10 mouse cellular contexts compared by ENCODE assay signal in genomic region chr1:172129108-172129507, GRCm38 (mm10). TPM values are rescaled to one million over a fixed set of nuclear protein-coding genes. Genes with fewer than 3 reads are reported as not detected.
DNase-seq lines count a peak whose midpoint lies in the region; ATAC-seq and TF ChIP-seq lines count a peak whose summit lies in the region.
"Had no signal": no experiment of that assay in that cellular context is flagged by ENCODE, and none has a peak within 500 bp of the region (broad histone marks: within the 10 kb centered on the region; RNA-seq: fewer than 3 reads in every experiment).

No protein-coding gene starts in this region.

- no peaks in the 10 kb centered on the region for H3K9me3 ChIP-seq in embryonic facial prominence, embryonic 11.5 days (replicated peaks; ENCODE audit: control insufficient read depth, low read length)
- no peaks in the 10 kb centered on the region for H3K9me3 ChIP-seq in embryonic facial prominence, embryonic 10.5 days
- H3K9me3 ChIP-seq in ES-Bruce4 (replicated peaks; ENCODE audit: control insufficient read depth, insufficient read depth, low read length, poor library complexity, severe bottlenecking), result no peaks in the 10 kb centered on the region
- H3K9me3 ChIP-seq: forebrain, embryonic 13.5 days; limb, embryonic 12.5 days had no signal

- peaks cover 12% of the 10 kb centered on the region for H3K36me3 ChIP-seq in embryonic facial prominence, embryonic 11.5 days (replicated peaks; ENCODE audit: control insufficient read depth, insufficient read depth, low read depth, low read length)
- H3K36me3 ChIP-seq in embryonic facial prominence, embryonic 10.5 days (replicated peaks), result peaks cover 59% of the 10 kb centered on the region
- peaks cover 47% of the 10 kb centered on the region for H3K36me3 ChIP-seq in ES-Bruce4 (ENCODE audit: control insufficient read depth, insufficient read depth, low read length, poor library complexity, severe bottlenecking)

- no peak overlapping the region for H3K9ac ChIP-seq in embryonic facial prominence, embryonic 11.5 days (replicated peaks; ENCODE audit: low read length)
- no peak overlapping the region for H3K9ac ChIP-seq in ES-Bruce4 (ENCODE audit: low read depth, poor library complexity, severe bottlenecking)
- H3K9ac ChIP-seq: forebrain, embryonic 13.5 days; limb, embryonic 12.5 days had no signal

- no peak for TF ChIP-seq POLR2A in ES-Bruce4 (IDR thresholded peaks at IDR 0.05; ENCODE audit: insufficient read depth, low read length)

- peak; percentile 57 for TF ChIP-seq CTCF in ES-Bruce4 (IDR thresholded peaks at IDR 0.05; ENCODE audit: low read depth, low read length)

- H3K27me3 ChIP-seq in embryonic facial prominence, embryonic 11.5 days (ENCODE audit: control insufficient read depth, insufficient read depth, low read length), result no peaks in the 10 kb centered on the region
- H3K27me3 ChIP-seq in embryonic facial prominence, embryonic 10.5 days (replicated peaks; ENCODE audit: low read depth, poor library complexity, severe bottlenecking), result no peaks in the 10 kb centered on the region
- H3K27me3 ChIP-seq in ES-Bruce4 (ENCODE audit: control insufficient read depth, insufficient read depth, low read length, poor library complexity, severe bottlenecking), result no peaks in the 10 kb centered on the region
- H3K27me3 ChIP-seq: forebrain, embryonic 13.5 days; limb, embryonic 12.5 days had no signal

- no peak for TF ChIP-seq EP300 in ES-Bruce4 (IDR thresholded peaks at IDR 0.05; ENCODE audit: insufficient read depth, low read depth, low read length)

- no peak for ATAC-seq in embryonic facial prominence, embryonic 11.5 days (replicated peaks; ENCODE audit: insufficient number of reproducible peaks, low FRiP score, low TSS enrichment, low read depth)
- ATAC-seq: forebrain, embryonic 13.5 days had no signal

- intact Hi-C loops in left cerebral cortex, postnatal 36 days (cut with DNase I), result loop anchor here (5.0 kb wide), 1 partner anchor 183 kb away; no protein-coding TSS in a partner anchor

- H3K27ac ChIP-seq in embryonic facial prominence, embryonic 11.5 days (replicated peaks; ENCODE audit: low read depth, low read length), result no peak overlapping the region
- no peak overlapping the region for H3K27ac ChIP-seq in embryonic facial prominence, embryonic 10.5 days (replicated peaks)
- H3K27ac ChIP-seq in ES-Bruce4 (ENCODE audit: insufficient read depth, low read length), result no peak overlapping the region
- H3K27ac ChIP-seq: forebrain, embryonic 13.5 days; limb, embryonic 12.5 days had no signal

- no peak overlapping the region for H3K4me3 ChIP-seq in embryonic facial prominence, embryonic 11.5 days (ENCODE audit: low read depth, low read length)
- no peak overlapping the region for H3K4me3 ChIP-seq in embryonic facial prominence, embryonic 10.5 days
- no peak overlapping the region for H3K4me3 ChIP-seq in ES-Bruce4 (ENCODE audit: low read depth, low read length)
- H3K4me3 ChIP-seq: forebrain, embryonic 13.5 days; limb, embryonic 12.5 days had no signal

- H3K4me1 ChIP-seq in embryonic facial prominence, embryonic 11.5 days (ENCODE audit: control insufficient read depth, insufficient read depth, low read length), result no peaks in the 10 kb centered on the region; the same call in 1 of the 2 replicates
- peaks cover 11% of the 10 kb centered on the region for H3K4me1 ChIP-seq in embryonic facial prominence, embryonic 10.5 days
- H3K4me1 ChIP-seq in ES-Bruce4 (ENCODE audit: control insufficient read depth, insufficient read depth, low read length), result peaks cover 2% of the 10 kb centered on the region

- peak; percentile 31 for DNase-seq in embryonic facial prominence, embryonic 11.5 days (ENCODE audit: low spot score)
- no peak for DNase-seq in embryonic facial prominence, embryonic 10.5 days (ENCODE audit: low spot score)
- peak; percentile 33 to 49 for DNase-seq in left cerebral cortex, adult 18-20 months (ENCODE audit: low spot score in 2 of 2)
- DNase-seq in left cerebral cortex, postnatal 36 days (ENCODE audit: low spot score in 2 of 2), result no peak
- DNase-seq in lung, postnatal 10 days, result peak; percentile 55
- no peak for DNase-seq in cerebellum, adult 8-10 months
- DNase-seq in yolk sac, embryonic 10.5 days (ENCODE audit: low spot score), result no peak

- H3K4me2 ChIP-seq in embryonic facial prominence, embryonic 11.5 days (ENCODE audit: low read depth, low read length), result no peak overlapping the region
- H3K4me2 ChIP-seq: forebrain, embryonic 13.5 days; limb, embryonic 12.5 days had no signal

- 68% methylated on average over 2 of the region's 2 CpGs for WGBS in embryonic facial prominence, embryonic 11.5 days
- 74% methylated on average over 2 of the region's 2 CpGs for WGBS in embryonic facial prominence, embryonic 10.5 days

RNA-seq across cellular contexts. Expression of gene Pex19, which starts 2.6 kb away (rescaled TPM):
- polyA plus RNA-seq in embryonic facial prominence, embryonic 11.5 days (2014; fragmentation: Nextera tagmentation; extraction: Ambion mirVana), result 153 and 155 TPM in 2 replicates
- 184 and 185 TPM in 2 replicates for polyA plus RNA-seq in embryonic facial prominence, embryonic 10.5 days (2016; fragmentation: Nextera tagmentation; extraction: Ambion mirVana)
- 10 to 100 TPM; 87.3 to 87.5 TPM for total RNA-seq in left cerebral cortex, adult 18-20 months (2021)
- total RNA-seq in left cerebral cortex, postnatal 36 days (2021), result 100 to 1,000 TPM in 1 of 2 experiments, 10 to 100 TPM in 1; 95.6 to 105 TPM
- 82.0 and 83.8 TPM in 2 replicates for polyA plus RNA-seq in ES-Bruce4 (2011; ENCODE audit: insufficient read depth, insufficient read length, low read depth, missing spikeins)

RNA-seq across cellular contexts. Expression of gene Dcaf8, which starts 18.8 kb away (rescaled TPM):
- polyA plus RNA-seq in embryonic facial prominence, embryonic 11.5 days (2014; fragmentation: Nextera tagmentation; extraction: Ambion mirVana), result 103 and 109 TPM in 2 replicates
- polyA plus RNA-seq in embryonic facial prominence, embryonic 10.5 days (2016; fragmentation: Nextera tagmentation; extraction: Ambion mirVana), result 130 and 141 TPM in 2 replicates
- total RNA-seq in left cerebral cortex, adult 18-20 months (2021), result 100 to 1,000 TPM; 117 TPM
- total RNA-seq in left cerebral cortex, postnatal 36 days (2021), result 100 to 1,000 TPM; 113 to 124 TPM
- polyA plus RNA-seq in ES-Bruce4 (2011; ENCODE audit: insufficient read depth, insufficient read length, low read depth, missing spikeins), result 98.6 and 103 TPM in 2 replicates

RNA-seq across cellular contexts. Expression of gene Ncstn, which starts 46.5 kb away (rescaled TPM):
- polyA plus RNA-seq in embryonic facial prominence, embryonic 11.5 days (2014; fragmentation: Nextera tagmentation; extraction: Ambion mirVana), result 85.6 and 89.2 TPM in 2 replicates
- polyA plus RNA-seq in embryonic facial prominence, embryonic 10.5 days (2016; fragmentation: Nextera tagmentation; extraction: Ambion mirVana), result 92.1 and 98.5 TPM in 2 replicates
- 10 to 100 TPM; 56.6 to 59.3 TPM for total RNA-seq in left cerebral cortex, adult 18-20 months (2021)
- 10 to 100 TPM; 63.3 to 71.6 TPM for total RNA-seq in left cerebral cortex, postnatal 36 days (2021)
- 54.2 and 56.2 TPM in 2 replicates for polyA plus RNA-seq in ES-Bruce4 (2011; ENCODE audit: insufficient read depth, insufficient read length, low read depth, missing spikeins)

RNA-seq across cellular contexts. Expression of gene Copa, which starts 46.8 kb away (rescaled TPM):
- polyA plus RNA-seq in embryonic facial prominence, embryonic 11.5 days (2014; fragmentation: Nextera tagmentation; extraction: Ambion mirVana), result 185 and 186 TPM in 2 replicates
- 185 and 189 TPM in 2 replicates for polyA plus RNA-seq in embryonic facial prominence, embryonic 10.5 days (2016; fragmentation: Nextera tagmentation; extraction: Ambion mirVana)
- 100 to 1,000 TPM; 147 to 151 TPM for total RNA-seq in left cerebral cortex, adult 18-20 months (2021)
- 100 to 1,000 TPM; 143 to 144 TPM for total RNA-seq in left cerebral cortex, postnatal 36 days (2021)
- 161 and 163 TPM in 2 replicates for polyA plus RNA-seq in ES-Bruce4 (2011; ENCODE audit: insufficient read depth, insufficient read length, low read depth, missing spikeins)

Comparison
In these comparisons a context has a peak if more than half of its experiments do, and no peak if none do; other contexts are left out.
1. DNase-seq: peak in embryonic facial prominence, embryonic 11.5 days (single experiment), left cerebral cortex, adult 18-20 months (2 of 2) and lung, postnatal 10 days (single experiment); none in embryonic facial prominence, embryonic 10.5 days (single experiment), left cerebral cortex, postnatal 36 days (0 of 2), cerebellum, adult 8-10 months (single experiment) and yolk sac, embryonic 10.5 days (single experiment).